Mouse (Mus musculus) MEL (cell line): ENCODE results near the gene Ganab. TPM values are rescaled to one million over a fixed set of nuclear protein-coding genes. Genes with fewer than 3 reads are reported as not detected.

Experiments
- DNase-seq: peaks from one replicate; pipeline ENCODE4 v3.0.0; 2011; ENCODE audit warnings: low read depth, low spot score
- H3K27ac ChIP-seq: 2 replicates; pipeline ENCODE4 v1.5.1; 2012; ENCODE audit warnings: low read depth, mild to moderate bottlenecking, control low read depth, low read length, moderate library complexity; ENCODE audit not compliant: control insufficient read depth
- H3K27me3 ChIP-seq, 2 experiments: fragments of 150-350 bp in 1 of 2; sonication (generic) in 1 of 2; 2 replicates each; pipeline ENCODE4 v1.6.1; 2012; ENCODE audit warnings: low read length in 2 of 2, mild to moderate bottlenecking in 2 of 2, improper control_type of control experiment in 1 of 2, moderate library complexity in 1 of 2; ENCODE audit not compliant: insufficient read depth in 2 of 2, control insufficient read depth in 1 of 2
- H3K36me3 ChIP-seq, 2 experiments: 2 replicates each; pipeline ENCODE4 v1.6.1; 2012 to 2014; ENCODE audit warnings: low read length in 2 of 2, improper control_type of control experiment in 1 of 2, inconsistent platforms in 1 of 2, mild to moderate bottlenecking in 1 of 2; ENCODE audit not compliant: insufficient read depth in 2 of 2, control insufficient read depth in 1 of 2
- H3K4me1 ChIP-seq, 2 experiments: fragments of 150-350 bp in 1 of 2; sonication (generic) in 1 of 2; 2 replicates each; pipeline ENCODE4 v1.6.1; 2012; ENCODE audit warnings: low read length in 2 of 2, improper control_type of control experiment in 1 of 2, mild to moderate bottlenecking in 1 of 2; ENCODE audit not compliant: insufficient read depth in 2 of 2, control insufficient read depth in 1 of 2
- H3K4me3 ChIP-seq, 2 experiments: fragments of 150-350 bp in 1 of 2; sonication (generic) in 1 of 2; 2 replicates each; pipeline ENCODE4 v1.5.1; 2012; ENCODE audit warnings: low read depth in 2 of 2, low read length in 2 of 2, mild to moderate bottlenecking in 2 of 2, moderate library complexity in 2 of 2, control low read depth in 1 of 2, improper control_type of control experiment in 1 of 2; ENCODE audit not compliant: control insufficient read depth in 1 of 2, insufficient read depth in 1 of 2
- H3K79me2 ChIP-seq: 2 replicates; pipeline ENCODE4 v1.6.1; 2012; ENCODE audit warnings: mild to moderate bottlenecking, low read length, moderate library complexity; ENCODE audit not compliant: control insufficient read depth, poor library complexity, insufficient read depth
- H3K9ac ChIP-seq: 2 replicates; pipeline ENCODE4 v1.6.1; 2012; ENCODE audit warnings: low read depth, mild to moderate bottlenecking, control low read depth, low read length, moderate library complexity; ENCODE audit not compliant: control insufficient read depth, poor library complexity, severe bottlenecking
- H3K9me3 ChIP-seq: fragments of 150-350 bp; sonication (generic); replicated peaks from 2 replicates; pipeline ENCODE4 v1.6.1; 2012; ENCODE audit warnings: mild to moderate bottlenecking, low read length, improper control_type of control experiment, moderate library complexity; ENCODE audit not compliant: insufficient read depth
- CHD2 ChIP-seq: IDR thresholded peaks from 2 replicates; pipeline ENCODE4 v1.6.1; 2011; ENCODE audit warnings: low read length, improper control_type of control experiment
- ELF1 ChIP-seq: IDR thresholded peaks from 2 replicates; pipeline ENCODE4 v1.6.1; 2014; ENCODE audit warnings: low read depth, mild to moderate bottlenecking, inconsistent platforms, low read length, improper control_type of control experiment, moderate library complexity
- EP300 ChIP-seq, 2 experiments: IDR thresholded peaks; 2 replicates each; pipeline ENCODE4 v1.6.1; 2011; ENCODE audit warnings: improper control_type of control experiment in 2 of 2, low read length in 2 of 2, low read depth in 1 of 2, mild to moderate bottlenecking in 1 of 2
- ETS1 ChIP-seq: IDR thresholded peaks from 2 replicates; pipeline ENCODE4 v1.6.1; 2012; ENCODE audit warnings: low read depth, mild to moderate bottlenecking, inconsistent platforms, low read length, improper control_type of control experiment, moderate library complexity
- JUND ChIP-seq: IDR thresholded peaks from 2 replicates; pipeline ENCODE4 v1.6.1; 2011; ENCODE audit warnings: low read depth, mild to moderate bottlenecking, improper control_type of control experiment, low read length
- KAT2A ChIP-seq: conservative IDR thresholded peaks from 2 replicates; pipeline ENCODE4 v1.6.1; 2012; ENCODE audit warnings: low read depth, low read length, improper control_type of control experiment, inconsistent platforms
- MYC ChIP-seq: IDR thresholded peaks from 2 replicates; pipeline ENCODE4 v1.6.1; 2011; ENCODE audit warnings: low read depth, mild to moderate bottlenecking, low read length, improper control_type of control experiment, moderate library complexity
- NELFE ChIP-seq: IDR thresholded peaks from 2 replicates; pipeline ENCODE4 v1.6.1; 2011; ENCODE audit warnings: low read depth, low read length, improper control_type of control experiment
- NRF1 ChIP-seq: IDR thresholded peaks from 2 replicates; pipeline ENCODE4 v1.6.1; 2014; ENCODE audit warnings: low read depth, mild to moderate bottlenecking, inconsistent platforms, low read length, improper control_type of control experiment, moderate library complexity; ENCODE audit not compliant: poor library complexity, insufficient read depth, severe bottlenecking
- RCOR1 ChIP-seq: IDR thresholded peaks from 2 replicates; pipeline ENCODE4 v1.6.1; 2012; ENCODE audit warnings: low read depth, mild to moderate bottlenecking, inconsistent platforms, low read length, improper control_type of control experiment
- SIN3A ChIP-seq: IDR thresholded peaks from 2 replicates; pipeline ENCODE4 v1.6.1; 2012; ENCODE audit warnings: low read length, improper control_type of control experiment, inconsistent platforms
- SMC3 ChIP-seq: IDR thresholded peaks from 2 replicates; pipeline ENCODE4 v1.6.1; 2011; ENCODE audit warnings: low read depth, low read length, improper control_type of control experiment
- TCF12 ChIP-seq: IDR thresholded peaks from 2 replicates; pipeline ENCODE4 v1.6.1; 2014; ENCODE audit warnings: low read depth, mild to moderate bottlenecking, inconsistent platforms, low read length, improper control_type of control experiment, moderate library complexity
- UBTF ChIP-seq: IDR thresholded peaks from 2 replicates; pipeline ENCODE4 v1.6.1; 2012; ENCODE audit warnings: low read depth, mild to moderate bottlenecking, inconsistent platforms, low read length, improper control_type of control experiment, moderate library complexity, borderline replicate concordance; ENCODE audit not compliant: insufficient read depth
- USF1 ChIP-seq: IDR thresholded peaks from 2 replicates; pipeline ENCODE4 v1.6.1; 2014; ENCODE audit warnings: low read depth, mild to moderate bottlenecking, inconsistent platforms, low read length, improper control_type of control experiment, moderate library complexity
- USF2 ChIP-seq, 2 experiments: IDR thresholded peaks; 2 replicates each; pipeline ENCODE4 v1.6.1; 2011 to 2012; ENCODE audit warnings: improper control_type of control experiment in 2 of 2, low read length in 2 of 2, borderline replicate concordance in 1 of 2, inconsistent platforms in 1 of 2, low read depth in 1 of 2, mild to moderate bottlenecking in 1 of 2; ENCODE audit not compliant: insufficient read depth in 1 of 2
- ZC3H11A ChIP-seq: IDR thresholded peaks from 2 replicates; pipeline ENCODE4 v1.6.1; 2012; ENCODE audit warnings: low read depth, mild to moderate bottlenecking, inconsistent platforms, low read length, improper control_type of control experiment
- ZKSCAN1 ChIP-seq: IDR thresholded peaks from 2 replicates; pipeline ENCODE4 v1.6.1; 2012; ENCODE audit warnings: low read depth, mild to moderate bottlenecking, inconsistent platforms, low read length, improper control_type of control experiment, moderate library complexity
- polyA plus RNA-seq, 2 experiments: library from polyadenylated mRNA; stranded (reverse) in 1 of 2; unstranded in 1 of 2; fragments of >175 nt in 1 of 2; fragments of >200 nt in 1 of 2; gene quantifications; 2 replicates each; pipeline versions ENCODE4 v1.2.1 to v1.2.4; 2012; ENCODE audit warnings: low replicate concordance in 2 of 2, low read depth in 1 of 2; ENCODE audit not compliant: insufficient read length in 2 of 2, insufficient read depth in 1 of 2, missing spikeins in 1 of 2
- total RNA-seq: library from RNA; depleted of rRNA; stranded (reverse); fragments of 300-350 nt; gene quantifications from 2 replicates; pipeline ENCODE4 v1.2.3, GENCODE M21; 2012

Gene Ganab
- total and polyA plus RNA-seq, 3 experiments = 122 to 123 TPM; not detected in 1

GRCm38 (mm10) chr19:8903412-8903811 lies 5.5 kb downstream of the Ganab start:
- no peak for DNase-seq
- peaks cover 16% of the 10 kb centered on the region for H3K79me2 ChIP-seq
- no peak overlapping the region for H3K9ac ChIP-seq
- H3K9me3 ChIP-seq = no peaks in the 10 kb centered on the region
- peaks cover 2 to 6% of the 10 kb centered on the region in 2 experiments; a peak in 3 of 4 replicates for H3K4me1 ChIP-seq
- H3K4me3 ChIP-seq = no peak overlapping the region
- no peak overlapping the region for H3K27ac ChIP-seq
- peaks cover 11 to 14% of the 10 kb centered on the region in 2 experiments for H3K36me3 ChIP-seq
- TF ChIP-seq NELFE (no peak), KAT2A (no peak)
- TF ChIP-seq, all 39 proteins: peak for 0
- H3K27me3 ChIP-seq = no peaks in the 10 kb centered on the region

DNA sequence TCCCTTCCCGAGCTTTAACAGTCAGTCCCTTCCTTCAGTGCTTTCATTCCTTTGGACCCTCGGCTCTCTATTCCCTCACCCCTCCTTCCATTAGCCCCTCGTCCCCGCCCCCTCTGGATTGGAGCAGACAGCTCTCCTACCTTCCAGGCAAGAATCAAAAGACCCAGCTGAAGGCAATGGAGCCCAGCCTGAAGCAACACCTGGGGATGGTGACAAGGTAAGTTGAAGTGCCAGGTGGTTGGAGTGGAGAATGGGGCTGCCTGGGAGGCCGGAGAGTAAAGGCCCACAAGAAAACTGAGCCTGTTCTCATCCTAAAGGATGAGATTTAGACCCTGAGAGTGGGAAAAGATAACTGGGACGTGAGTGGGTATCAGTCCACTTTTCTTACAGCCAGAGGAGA lies 10.7 kb downstream of the Ganab start:
- TF ChIP-seq ZKSCAN1 (no peak), SMC3 (no peak), EP300 (IDR thresholded peaks at IDR 0.05; ENCODE audit: low read depth in 1 of 2, low read length in 2 of 2) (no peak)
- TF ChIP-seq, all 39 proteins: peak for 0
- H3K9me3 ChIP-seq = no peaks in the 10 kb centered on the region
- no peak overlapping the region for H3K4me3 ChIP-seq
- H3K79me2 ChIP-seq = no peaks in the 10 kb centered on the region
- no peak overlapping the region for H3K27ac ChIP-seq
- H3K4me1 ChIP-seq = no peaks in the 10 kb centered on the region
- H3K27me3 ChIP-seq = no peaks in the 10 kb centered on the region
- no peak overlapping the region for H3K9ac ChIP-seq
- no peak for DNase-seq
- H3K36me3 ChIP-seq = peaks cover 0 to 28% of the 10 kb centered on the region in 2 experiments; a peak in 2 of 4 replicates

- H3K79me2 ChIP-seq = no peaks in the 10 kb centered on the region
- H3K27ac ChIP-seq = no peak overlapping the region
- no peaks in the 10 kb centered on the region for H3K9me3 ChIP-seq
- no peak overlapping the region for H3K4me3 ChIP-seq
- H3K27me3 ChIP-seq = no peaks in the 10 kb centered on the region
- no peak for TF ChIP-seq NRF1
- TF ChIP-seq ELF1 = no peak
- no peak for TF ChIP-seq UBTF
- TF ChIP-seq JUND = no peak
- no peak for TF ChIP-seq USF2 (IDR thresholded peaks at IDR 0.05; ENCODE audit: borderline replicate concordance in 1 of 2, insufficient read depth in 1 of 2, low read depth in 1 of 2, low read length in 2 of 2)
- TF ChIP-seq ZC3H11A = no peak
- no peak for TF ChIP-seq ETS1
- TF ChIP-seq RCOR1 = no peak
- TF ChIP-seq USF1 = no peak
- TF ChIP-seq CHD2 = no peak
- no peak for TF ChIP-seq NELFE
- no peak for TF ChIP-seq MYC
- TF ChIP-seq TCF12 = no peak
- TF ChIP-seq SIN3A = no peak
- peaks cover 0 to 30% of the 10 kb centered on the region in 2 experiments; a peak in 2 of 4 replicates for H3K36me3 ChIP-seq
- no peak overlapping the region for H3K9ac ChIP-seq
- no peaks in the 10 kb centered on the region for H3K4me1 ChIP-seq
- DNase-seq = no peak
These were observed 13.9 kb downstream of the Ganab start for GRCm38 (mm10) chr19:8911810-8912209.
